Mouse (Mus musculus) stomach, postnatal 0 days (tissue): ENCODE results near the gene Supt3.

Source experiments
- CTCF ChIP-seq: IDR thresholded peaks from 2 replicates; pipeline ENCODE4 v1.5.1; 2016; ENCODE audit warnings: antibody characterized with exemption, low read depth, mild to moderate bottlenecking, moderate library complexity
- EP300 ChIP-seq: optimal IDR thresholded peaks from 2 replicates; pipeline ENCODE3; 2016; ENCODE audit warnings: antibody characterized with exemption

GRCm38 (mm10) chr17:45067441-45067840 lies 290.5 kb downstream of the Supt3 start:
- TF ChIP-seq EP300, result no peak
- no peak for TF ChIP-seq CTCF
